Mouse (Mus musculus): Measurements from ENCODE around the gene Grk6.

DNA sequence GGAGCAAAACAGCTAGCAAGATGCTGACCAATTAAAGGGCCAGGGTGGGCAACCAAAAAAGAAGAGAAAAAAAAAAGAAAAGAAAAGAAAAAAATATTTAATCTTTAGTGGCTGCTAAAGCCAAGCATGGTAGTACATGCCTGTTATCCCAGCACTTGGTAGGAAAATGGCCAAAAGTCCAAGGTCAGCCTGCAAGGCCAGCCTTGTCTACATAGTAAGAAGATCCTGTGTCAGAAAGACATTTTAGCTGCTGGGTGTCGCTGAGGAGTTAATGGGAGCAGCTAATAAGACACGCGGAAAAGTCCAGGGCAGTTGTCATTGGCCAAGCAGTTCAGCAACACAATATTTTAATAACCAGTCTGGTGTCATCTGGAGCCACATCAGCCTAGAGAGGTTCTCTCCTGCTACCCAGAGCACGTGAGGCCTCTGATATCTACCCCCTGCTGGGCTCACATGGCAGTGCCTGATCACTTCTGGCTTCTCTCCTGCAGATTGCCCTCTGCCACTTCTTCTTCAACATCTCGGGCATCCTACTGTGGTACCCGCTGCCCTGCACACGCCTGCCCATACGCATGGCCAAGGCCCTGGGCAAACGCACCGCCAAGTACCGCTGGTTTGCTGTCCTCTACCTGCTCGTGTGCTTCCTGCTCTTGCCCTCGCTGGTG lies 32.1 kb upstream of the Grk6 start:
- TF ChIP-seq CTCF (IDR thresholded peaks at IDR 0.05; ENCODE audit: insufficient read depth, low read depth, low read length) (no peak), POLR2A (IDR thresholded peaks at IDR 0.05; ENCODE audit: insufficient read depth, low read depth, low read length) (no peak)

Measured in olfactory bulb, adult 2 months (tissue).